13 mouse cellular contexts compared by ENCODE assay signal in genomic region chr17:13546669-13547085, GRCm38 (mm10).
A peak's percentile ranks its signal among the peaks of the same experiment; 100 is the strongest.
DNase-seq lines count a peak whose midpoint lies in the region; ATAC-seq lines count a peak whose summit lies in the region.
"Had no signal": no experiment of that assay in that cellular context is flagged by ENCODE, and none has a peak within 500 bp of the region (broad histone marks: within the 10 kb centered on the region; RNA-seq: fewer than 3 reads in every experiment).

No protein-coding gene starts in this region.

- peak; percentile 67 for ATAC-seq in frontal cortex, adult (ENCODE audit: low TSS enrichment)
- ATAC-seq: intestine, postnatal 0 days had no signal

- DNase-seq in frontal cortex, postnatal 25 days (ENCODE audit: low spot score in 2 of 2): no peak
- peak; percentile 25 to 47 for DNase-seq in cerebellum, postnatal 10 days
- peak; percentile 99 for DNase-seq in layer of hippocampus, adult 9-10 months (ENCODE audit: low spot score)
- DNase-seq in right cerebral cortex, postnatal 10 days (ENCODE audit: low spot score in 2 of 2): peak; percentile 75 to 88
- no peak for DNase-seq in embryo, embryonic 10 days (ENCODE audit: low spot score)
- DNase-seq in adrenal gland, postnatal 36 days: no peak
- no peak for DNase-seq in lung, postnatal 14 days
- DNase-seq: adrenal gland, adult 2 months; gastrocnemius, postnatal 10 days; heart, postnatal 10 days; lung, adult 18-20 months had no signal

Comparison
In these comparisons a context has a peak if more than half of its experiments do, and no peak if none do; other contexts are left out.
1. DNase-seq: peak in cerebellum, postnatal 10 days (2 of 2), layer of hippocampus, adult 9-10 months (single experiment) and right cerebral cortex, postnatal 10 days (2 of 2); none in frontal cortex, postnatal 25 days (0 of 2), embryo, embryonic 10 days (single experiment), adrenal gland, postnatal 36 days (0 of 2) and lung, postnatal 14 days (single experiment).